Mouse (Mus musculus) liver, embryonic 14.5 days (tissue): Measurements from ENCODE around the gene Wnt7a.

Experiments
- CTCF ChIP-seq: IDR thresholded peaks from 2 replicates; pipeline ENCODE4 v1.5.1; 2016; ENCODE audit warnings: antibody characterized with exemption, low read depth, control low read depth
- EP300 ChIP-seq: IDR thresholded peaks from 2 replicates; pipeline ENCODE4 v1.6.1; 2016; ENCODE audit warnings: antibody characterized with exemption, low read depth

DNA sequence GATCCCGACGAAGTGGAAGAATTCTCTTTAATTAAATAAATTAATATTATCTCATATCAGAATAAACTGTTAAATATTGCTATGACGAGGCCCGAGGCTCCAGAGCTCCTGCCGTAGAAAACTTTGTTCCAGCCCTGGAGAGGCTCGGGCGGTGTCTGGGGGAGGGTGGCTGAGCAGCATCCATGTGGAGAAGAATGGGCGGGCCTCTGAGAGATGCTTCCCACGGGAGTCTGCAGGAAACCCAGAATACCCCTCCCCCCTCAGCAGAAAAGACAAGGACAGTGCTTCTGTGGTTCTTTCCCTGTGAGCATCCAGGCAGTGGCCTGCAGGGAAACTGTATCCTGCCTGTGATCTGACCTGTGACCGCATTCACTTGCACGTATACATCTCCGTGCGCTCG, 45.7 kb downstream of the Wnt7a start:
- TF ChIP-seq CTCF (no peak), EP300 (no peak)
